Mouse (Mus musculus) forebrain, embryonic 16.5 days (tissue): ENCODE data around the gene Sec14l5. TPM values are rescaled to one million over a fixed set of nuclear protein-coding genes. Genes with fewer than 3 reads are reported as not detected.

Experiments used
- ATAC-seq: fragments of 200-750 bp; cut with Nextera tagmentation; 2 replicates; pipeline ENCODE4 v1.8.0; 2017; ENCODE audit warnings: mild to moderate bottlenecking, moderate library complexity
- H3K27ac ChIP-seq: fragments of 300-500 bp; sonication (generic); 2 replicates; pipeline ENCODE4 v1.5.1; 2014; ENCODE audit warnings: low read length, control low read depth
- H3K27me3 ChIP-seq: fragments of 300-500 bp; sonication (generic); replicated peaks from 2 replicates; pipeline ENCODE4 v1.6.1; 2014; ENCODE audit warnings: low read length; ENCODE audit not compliant: control insufficient read depth, insufficient read depth
- H3K36me3 ChIP-seq: fragments of 300-500 bp; sonication (generic); 2 replicates; pipeline ENCODE4 v1.6.1; 2014; ENCODE audit not compliant: control insufficient read depth, insufficient read depth
- H3K4me1 ChIP-seq: fragments of 300-500 bp; sonication (generic); replicated peaks from 2 replicates; pipeline ENCODE4 v1.6.1; 2014; ENCODE audit warnings: low read length; ENCODE audit not compliant: control insufficient read depth, insufficient read depth
- H3K4me2 ChIP-seq: fragments of 300-500 bp; sonication (generic); 2 replicates; pipeline ENCODE4 v1.6.1; 2014; ENCODE audit warnings: mild to moderate bottlenecking, low read length, control low read depth
- H3K4me3 ChIP-seq: fragments of 300-500 bp; sonication (generic); replicated peaks from 2 replicates; pipeline ENCODE4 v1.5.1; 2014; ENCODE audit warnings: mild to moderate bottlenecking, low read length, control low read depth
- H3K9ac ChIP-seq: fragments of 300-500 bp; sonication (generic); replicated peaks from 2 replicates; pipeline ENCODE4 v1.6.1; 2014; ENCODE audit warnings: low read depth, low read length, control low read depth
- H3K9me3 ChIP-seq: fragments of 300-500 bp; sonication (generic); 2 replicates; pipeline ENCODE4 v1.6.1; 2016; ENCODE audit warnings: low read length; ENCODE audit not compliant: control insufficient read depth
- WGBS: fragments of 180-500 bp; shearing (Covaris S2); extraction: QIAGEN DNeasy Blood & Tissue Kit; methylation state at CpG from one replicate; pipeline ENCODE4 v1.1.7; 2014; 5-methylcytosine and 5-hydroxymethylcytosine counted together
- polyA plus RNA-seq: library from polyadenylated mRNA; unstranded; fragments of >200 nt; fragmentation: Nextera tagmentation; extraction: Ambion mirVana; gene quantifications from 2 replicates; pipeline ENCODE4 v1.2.1, GENCODE M21; 2015

The Sec14l5 gene
- polyA plus RNA-seq, 1 experiment from 2014 or later = 0.10 TPM

DNA sequence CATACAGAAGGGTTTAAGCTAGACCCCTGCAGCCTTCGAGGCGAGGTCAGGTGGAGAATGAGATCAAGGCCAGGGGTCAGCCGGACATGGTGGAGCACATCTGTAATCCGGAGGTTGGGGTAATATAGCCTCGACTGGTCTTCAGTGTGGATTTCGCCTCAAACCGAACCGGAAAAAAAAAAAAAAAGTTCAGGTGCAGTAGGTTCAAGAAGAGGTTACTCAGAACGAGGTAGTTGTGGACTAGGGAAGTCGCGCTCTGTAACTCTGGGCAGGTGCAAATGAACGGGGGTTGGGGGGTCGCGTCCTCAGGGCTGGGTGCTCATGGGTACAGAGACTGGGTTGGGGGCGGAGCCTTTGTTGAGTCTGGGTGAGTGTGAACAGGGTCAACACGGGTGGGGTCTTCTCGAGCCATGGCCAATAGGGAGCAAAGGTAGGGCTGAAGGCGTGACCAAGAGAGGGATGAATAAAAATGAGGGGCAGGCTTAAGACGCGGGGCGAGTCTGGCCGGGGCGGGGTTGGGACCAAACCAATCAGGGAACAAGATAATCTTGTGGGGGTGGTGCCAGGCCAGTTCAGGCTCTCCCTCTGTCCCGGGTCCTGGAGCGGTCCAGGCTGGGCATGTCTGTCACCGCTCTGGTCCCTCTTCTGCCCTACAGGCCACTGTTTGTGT lies 407 bp upstream of the Sec14l5 start:
- H3K27me3 ChIP-seq = peaks cover 7% of the 10 kb centered on the region
- no peaks in the 10 kb centered on the region for H3K36me3 ChIP-seq
- no peaks in the 10 kb centered on the region for H3K9me3 ChIP-seq
- under 1% methylated on average over 26 of the region's 26 CpGs for WGBS
- H3K4me1 ChIP-seq = peaks cover 18% of the 10 kb centered on the region
- peak overlapping the region; percentile 50 for H3K9ac ChIP-seq
- ATAC-seq = peak; percentile 84
- H3K27ac ChIP-seq = no peak overlapping the region
- peak overlapping the region; percentile 42 for H3K4me3 ChIP-seq
- H3K4me2 ChIP-seq = peak overlapping the region; percentile 74

- 66% methylated on average over 10 of the region's 10 CpGs for WGBS
Measured at GRCm38 (mm10) chr16:5150544-5150943, 3.6 kb downstream of the Sec14l5 start.

DNA sequence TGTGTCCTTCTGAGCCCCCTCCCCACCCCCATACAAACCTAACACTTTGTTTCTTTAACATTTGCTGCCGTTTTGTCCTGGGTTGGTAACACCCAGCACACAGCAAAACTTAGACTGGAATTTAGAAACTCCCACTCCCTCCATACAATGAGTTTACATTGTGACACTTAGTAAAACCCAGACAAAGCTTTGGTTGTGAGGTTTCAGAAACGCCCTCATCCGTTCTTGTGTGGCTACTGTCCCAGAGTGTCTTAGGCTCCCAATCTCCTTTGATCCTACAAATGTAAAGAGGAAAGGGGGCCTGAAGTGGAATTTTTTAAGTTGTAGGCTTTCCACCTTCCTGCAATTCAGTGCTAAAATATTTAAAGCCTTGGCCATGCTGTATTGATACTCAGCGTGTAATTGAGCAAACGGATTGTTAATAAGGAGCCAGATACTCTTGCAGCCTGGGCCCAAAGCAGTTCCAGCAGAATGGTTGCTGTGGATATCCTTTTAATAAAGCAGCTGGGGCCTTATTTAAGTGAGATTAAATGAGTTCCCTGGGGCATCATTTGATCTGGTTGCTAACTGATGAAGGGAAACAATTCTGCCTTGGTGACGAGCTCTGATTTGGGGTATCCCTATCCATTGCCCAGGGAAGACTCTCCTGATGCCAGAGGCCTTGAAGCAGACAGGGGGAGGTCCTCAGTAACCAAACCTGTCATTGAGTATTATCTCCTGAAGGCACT lies 6.6 kb downstream of the Sec14l5 start:
- Histone ChIP-seq H3K36me3 (no peaks in the 10 kb centered on the region), H3K9me3 (no peaks in the 10 kb centered on the region), H3K4me3 (no peak overlapping the region), H3K9ac (no peak overlapping the region), H3K27me3 (0 out of 2 replicates have a peak, but pooled peaks cover 3% of the 10 kb centered on the region), H3K4me1 (no peaks in the 10 kb centered on the region), H3K27ac (no peak overlapping the region), H3K4me2 (no peak overlapping the region)
- 7% methylated on average over 6 of the region's 6 CpGs for WGBS
- ATAC-seq = no peak

More at GRCm38 (mm10) chr16:5150544-5150943, 3.6 kb downstream of the Sec14l5 start:
- Histone ChIP-seq H3K4me1 (peaks cover 18% of the 10 kb centered on the region), H3K9ac (no peak overlapping the region), H3K27ac (no peak overlapping the region), H3K4me3 (no peak overlapping the region), H3K27me3 (peaks cover 7% of the 10 kb centered on the region), H3K9me3 (no peaks in the 10 kb centered on the region), H3K4me2 (no peak overlapping the region), H3K36me3 (no peaks in the 10 kb centered on the region)
- ATAC-seq = no peak

- 67% methylated on average over 3 of the region's 3 CpGs for WGBS
- no peak for ATAC-seq
- Histone ChIP-seq H3K9ac (no peak overlapping the region), H3K9me3 (no peaks in the 10 kb centered on the region), H3K4me2 (no peak overlapping the region), H3K4me1 (no peaks in the 10 kb centered on the region), H3K27me3 (no peaks in the 10 kb centered on the region), H3K4me3 (no peak overlapping the region), H3K36me3 (no peaks in the 10 kb centered on the region), H3K27ac (no peak overlapping the region)
Measured at GRCm38 (mm10) chr16:5155014-5155413, 8.1 kb downstream of the Sec14l5 start.

GRCm38 (mm10) chr16:5156495-5156894 lies 9.6 kb downstream of the Sec14l5 start:
- WGBS = 61% methylated on average over 2 of the region's 2 CpGs
- no peaks in the 10 kb centered on the region for H3K9me3 ChIP-seq
- H3K36me3 ChIP-seq = no peaks in the 10 kb centered on the region
- H3K27ac ChIP-seq = no peak overlapping the region
- H3K4me2 ChIP-seq = no peak overlapping the region
- H3K4me3 ChIP-seq = no peak overlapping the region
- H3K4me1 ChIP-seq = no peaks in the 10 kb centered on the region
- no peaks in the 10 kb centered on the region for H3K27me3 ChIP-seq
- H3K9ac ChIP-seq = no peak overlapping the region
- ATAC-seq = no peak

- no peaks in the 10 kb centered on the region for H3K36me3 ChIP-seq
- no peak for ATAC-seq
- no peaks in the 10 kb centered on the region for H3K4me1 ChIP-seq
- no peak overlapping the region for H3K4me3 ChIP-seq
- H3K9me3 ChIP-seq = no peaks in the 10 kb centered on the region
- WGBS = 89% methylated on average over 3 of the region's 3 CpGs
- H3K27ac ChIP-seq = no peak overlapping the region
- H3K9ac ChIP-seq = no peak overlapping the region
- H3K4me2 ChIP-seq = no peak overlapping the region
- H3K27me3 ChIP-seq = no peaks in the 10 kb centered on the region
Measured at GRCm38 (mm10) chr16:5157113-5157512, 10.2 kb downstream of the Sec14l5 start.

DNA sequence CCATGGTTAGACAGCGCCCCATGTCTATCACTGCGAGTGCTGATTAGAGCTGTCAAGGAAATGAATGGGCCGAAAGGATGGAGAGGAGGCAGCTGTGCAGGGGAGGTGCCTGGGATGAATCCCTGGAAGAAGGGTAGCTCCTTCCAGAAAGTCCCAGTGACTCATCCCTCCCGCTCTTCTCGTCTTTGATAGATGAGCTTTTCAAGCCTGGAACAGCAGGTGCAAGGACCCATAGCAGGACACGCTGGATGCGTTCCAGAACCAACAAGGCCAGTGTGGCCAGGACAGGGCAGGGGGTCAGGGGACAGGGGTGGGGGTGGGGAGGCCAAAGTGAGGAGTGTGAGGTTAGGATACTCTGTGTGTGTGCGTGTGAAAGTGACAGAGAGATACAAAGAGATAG lies 12.3 kb downstream of the Sec14l5 start:
- Histone ChIP-seq H3K27ac (no peak overlapping the region), H3K4me2 (no peak overlapping the region), H3K36me3 (no peaks in the 10 kb centered on the region), H3K4me1 (no peaks in the 10 kb centered on the region), H3K4me3 (no peak overlapping the region), H3K9ac (no peak overlapping the region), H3K9me3 (no peaks in the 10 kb centered on the region), H3K27me3 (no peaks in the 10 kb centered on the region)
- no peak for ATAC-seq
- WGBS = 83% methylated on average over 8 of the region's 8 CpGs

DNA sequence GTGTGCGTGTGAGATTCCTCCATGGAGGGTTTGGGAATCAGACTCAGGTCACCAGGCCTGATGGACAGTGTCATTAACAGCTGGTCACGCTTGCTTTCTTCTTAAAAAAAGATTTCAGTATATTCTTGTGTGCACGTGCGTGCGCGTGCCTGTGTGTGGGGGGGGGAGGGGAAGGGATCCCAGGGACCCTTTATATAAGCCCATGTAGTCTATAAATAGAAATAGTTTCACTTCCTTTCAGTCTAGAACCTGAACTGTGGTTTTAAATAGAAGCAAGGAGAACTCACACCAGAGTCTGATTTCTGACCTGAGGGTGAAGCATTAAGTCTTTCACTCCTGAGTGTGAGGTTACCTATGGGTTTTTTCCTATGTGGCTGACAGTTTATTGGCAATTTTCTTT lies 17.4 kb downstream of the Sec14l5 start:
- Histone ChIP-seq H3K9me3 (no peaks in the 10 kb centered on the region), H3K27ac (no peak overlapping the region), H3K36me3 (no peaks in the 10 kb centered on the region), H3K4me3 (no peak overlapping the region), H3K27me3 (no peaks in the 10 kb centered on the region), H3K9ac (no peak overlapping the region), H3K4me1 (no peaks in the 10 kb centered on the region), H3K4me2 (no peak overlapping the region)
- no peak for ATAC-seq
- 82% methylated on average over 6 of the region's 6 CpGs for WGBS

GRCm38 (mm10) chr16:5168038-5168437 lies 21.1 kb downstream of the Sec14l5 start:
- no peak overlapping the region for H3K9ac ChIP-seq
- no peak overlapping the region for H3K4me3 ChIP-seq
- H3K4me2 ChIP-seq = no peak overlapping the region
- WGBS = 90% methylated on average over 2 of the region's 2 CpGs
- H3K36me3 ChIP-seq = no peaks in the 10 kb centered on the region
- no peak overlapping the region for H3K27ac ChIP-seq
- no peak for ATAC-seq
- no peaks in the 10 kb centered on the region for H3K4me1 ChIP-seq
- H3K27me3 ChIP-seq = no peaks in the 10 kb centered on the region
- no peaks in the 10 kb centered on the region for H3K9me3 ChIP-seq
